Mouse (Mus musculus) layer of hippocampus, adult 18-20 months (tissue): ENCODE results near the gene Stac. TPM values are rescaled to one million over a fixed set of nuclear protein-coding genes. Genes with fewer than 3 reads are reported as not detected.

Source experiments
- DNase-seq, 2 experiments: peaks; one replicate each; pipeline ENCODE4 v3.0.0; 2022; ENCODE audit warnings: low spot score in 2 of 2
- total RNA-seq, 2 experiments: library from RNA; stranded (reverse); gene quantifications; 2 replicates each; pipeline ENCODE4 v1.2.3; 2021

The Stac gene
- total RNA-seq, 2 experiments from 2014 or later, result 5.0 to 7.1 TPM

DNA sequence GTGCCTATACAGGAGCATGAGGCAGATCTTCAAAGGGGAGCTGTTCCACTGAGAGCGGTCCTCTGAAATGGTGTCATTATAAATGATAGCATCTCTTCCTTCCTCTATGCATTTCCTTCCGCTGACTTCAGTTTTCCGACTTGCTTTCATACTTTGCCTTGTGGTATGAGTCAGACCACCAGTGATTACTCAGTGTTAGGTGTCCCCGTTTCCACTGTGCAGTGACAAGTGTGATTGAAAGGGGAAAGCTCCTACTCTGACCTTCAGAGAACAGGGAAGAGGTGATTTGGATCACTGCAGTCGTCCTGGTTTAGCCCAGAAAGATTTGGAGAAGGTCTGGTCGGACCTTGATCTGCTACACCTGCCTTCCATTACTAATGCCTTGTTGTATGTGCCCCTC lies 81.4 kb downstream of the Stac start:
- DNase-seq, result no peak

DNA sequence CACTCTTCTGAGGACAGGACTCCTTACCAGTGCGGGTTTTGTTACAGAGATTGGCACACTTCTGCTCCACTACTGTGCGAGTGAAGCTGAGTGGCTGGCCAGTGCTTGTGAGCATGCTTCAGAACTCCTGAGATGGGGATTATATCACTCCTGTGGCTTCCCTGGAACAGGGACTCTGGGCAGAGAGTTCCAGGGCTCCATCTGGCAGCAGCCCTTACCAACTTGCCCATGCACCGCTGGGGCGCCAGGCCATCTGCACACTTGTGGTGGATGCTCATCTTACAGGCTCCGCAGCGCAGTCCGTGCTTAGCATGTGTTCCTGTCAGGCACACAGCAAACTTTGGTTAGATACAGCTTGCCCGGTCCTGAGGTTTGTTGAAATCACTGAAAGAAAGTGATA lies 83.5 kb downstream of the Stac start:
- no peak for DNase-seq

DNA sequence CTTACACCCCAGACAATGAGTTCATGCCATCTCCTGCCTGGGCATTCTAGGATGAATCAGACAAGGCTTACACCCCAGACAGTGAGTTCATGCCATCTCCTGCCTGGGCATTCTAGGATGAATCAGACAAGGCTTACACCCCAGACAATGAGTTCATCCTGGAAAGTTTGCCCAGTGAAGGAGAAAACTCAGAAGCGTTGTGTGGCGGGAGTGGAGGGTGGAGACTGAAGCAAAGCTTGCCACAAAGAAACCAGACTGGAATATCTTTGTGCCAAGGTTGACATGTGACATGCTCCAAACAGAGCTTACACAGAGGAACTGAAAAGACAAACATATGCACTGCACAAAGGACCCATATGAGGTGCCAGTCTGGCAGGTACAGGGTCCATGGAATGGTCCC lies 102.6 kb downstream of the Stac start:
- DNase-seq, result no peak

- DNase-seq, result no peak
These were observed 111.4 kb downstream of the Stac start for GRCm38 (mm10) chr9:111578784-111579183.

- no peak for DNase-seq
These were observed 112.7 kb downstream of the Stac start for GRCm38 (mm10) chr9:111577453-111577852.

GRCm38 (mm10) chr9:111575889-111576288 lies 114.3 kb downstream of the Stac start:
- DNase-seq, result no peak

- no peak for DNase-seq
These were observed 116.3 kb downstream of the Stac start for GRCm38 (mm10) chr9:111573836-111574235.

- no peak for DNase-seq
These were observed 118.5 kb downstream of the Stac start for GRCm38 (mm10) chr9:111571619-111572018.

GRCm38 (mm10) chr9:111564176-111564575 lies 126.0 kb downstream of the Stac start:
- DNase-seq, result no peak

- no peak for DNase-seq
These were observed 126.9 kb downstream of the Stac start for GRCm38 (mm10) chr9:111563226-111563625.

DNA sequence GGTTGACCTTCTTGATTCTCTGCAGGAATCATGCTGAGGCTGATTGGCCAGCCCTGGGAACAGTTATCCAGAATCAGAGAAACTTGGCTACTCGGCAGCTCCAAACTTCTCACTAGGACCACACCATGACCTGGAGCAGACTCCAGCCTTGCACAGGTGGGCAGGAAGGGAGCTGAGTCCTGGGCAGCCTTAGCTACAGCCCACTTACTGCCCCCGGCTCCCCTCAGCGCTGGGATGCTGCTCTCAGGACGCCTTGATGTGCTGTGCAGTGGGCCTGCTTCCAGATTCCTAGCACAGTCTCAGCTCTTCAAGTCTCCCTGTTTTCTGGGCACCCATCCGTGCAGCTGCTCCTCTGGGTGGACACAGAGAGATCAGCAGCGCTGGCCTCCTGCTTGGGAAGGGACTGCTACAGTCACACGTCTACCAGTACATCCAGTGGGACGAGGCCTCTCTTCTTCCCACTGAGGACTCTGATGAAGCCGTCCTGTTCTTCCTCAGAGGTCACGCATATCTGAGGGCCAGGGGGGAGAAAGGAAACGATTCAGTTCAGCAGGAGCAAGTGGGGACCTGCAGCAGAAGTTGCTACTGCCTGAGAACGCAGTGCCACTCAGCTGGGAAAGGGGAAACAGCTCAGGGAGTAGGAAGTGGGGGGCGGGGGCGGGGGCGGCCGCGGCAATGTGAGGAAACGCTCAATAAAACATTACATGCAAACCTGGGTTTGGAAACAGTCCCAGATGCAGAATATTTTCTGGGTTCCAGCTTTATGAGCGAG lies 127.7 kb downstream of the Stac start:
- no peak for DNase-seq

DNA sequence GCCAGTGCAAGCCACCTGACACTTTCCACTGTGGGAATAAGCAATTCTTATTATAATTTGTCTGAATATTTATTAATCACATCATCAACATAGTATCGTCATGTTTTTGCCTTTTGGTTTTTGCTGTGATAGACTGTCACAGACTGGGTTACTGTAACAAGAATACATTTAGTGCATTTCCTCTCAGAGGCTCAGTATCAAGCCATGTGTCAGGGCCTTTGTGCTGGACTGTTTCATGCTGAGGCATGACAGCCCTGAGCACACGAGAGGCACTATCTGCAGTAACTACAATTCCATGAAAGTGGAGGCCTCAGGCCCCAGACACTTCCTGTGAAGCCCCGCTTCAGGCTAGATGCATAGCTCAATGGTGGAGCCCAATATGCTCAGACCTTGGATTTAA lies 133.4 kb downstream of the Stac start:
- DNase-seq, result no peak

GRCm38 (mm10) chr9:111552865-111553264 lies 137.3 kb downstream of the Stac start:
- no peak for DNase-seq

- DNase-seq, result peak in 1 of 2 experiments; percentile 11
These were observed 138.5 kb downstream of the Stac start for GRCm38 (mm10) chr9:111551461-111552190.

GRCm38 (mm10) chr9:111550963-111551321 lies 139.2 kb downstream of the Stac start:
- no peak for DNase-seq

- DNase-seq, result no peak
These were observed 139.7 kb downstream of the Stac start for GRCm38 (mm10) chr9:111550281-111550962.

GRCm38 (mm10) chr9:111542663-111543062 lies 147.5 kb downstream of the Stac start:
- no peak for DNase-seq

DNA sequence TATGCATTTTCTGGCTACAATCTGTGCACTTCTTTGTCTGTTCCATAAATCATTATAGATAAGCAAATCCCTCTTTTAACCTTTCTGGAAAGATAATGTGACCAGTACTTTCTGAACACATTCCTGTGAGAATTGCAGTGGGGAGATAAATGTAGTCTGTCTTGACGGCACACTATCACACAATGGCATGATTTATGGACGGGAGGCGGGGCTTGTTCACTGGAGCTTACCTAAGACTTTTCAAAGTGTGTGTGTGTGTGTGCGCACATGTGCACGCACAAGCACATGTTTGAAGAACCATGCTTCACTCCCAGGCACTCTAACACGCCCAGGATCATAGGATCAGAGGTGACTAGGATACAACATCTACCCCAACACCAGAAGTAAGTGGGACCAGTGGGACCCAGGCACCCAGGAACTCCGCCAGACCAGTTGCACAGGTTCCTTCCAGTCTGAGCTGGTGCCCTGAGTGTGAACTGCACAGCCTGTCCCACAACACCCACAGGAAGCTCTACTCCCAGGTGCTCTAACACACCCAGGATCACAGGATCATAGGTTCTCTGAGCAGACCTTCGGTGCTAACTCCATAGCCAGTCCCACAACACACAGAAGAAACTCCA lies 154.6 kb downstream of the Stac start:
- DNase-seq, result no peak

GRCm38 (mm10) chr9:111534744-111535423 lies 155.3 kb downstream of the Stac start:
- DNase-seq, result no peak

GRCm38 (mm10) chr9:111523871-111524270 lies 166.3 kb downstream of the Stac start:
- no peak for DNase-seq

GRCm38 (mm10) chr9:111523111-111523510 lies 167.0 kb downstream of the Stac start:
- no peak for DNase-seq
